Mouse (Mus musculus) right cerebral cortex, postnatal 10 days (tissue): ENCODE results near the gene Isx.

ENCODE experiments used
- DNase-seq, 2 experiments: peaks; one replicate each; pipeline ENCODE4 v3.0.0; 2021; ENCODE audit warnings: low spot score in 2 of 2

Isx gene

GRCm38 (mm10) chr8:74872940-74873339 lies at the start of gene Isx:
Gene Isx, plus strand, starts transcription at chr8:74873173.
- DNase-seq = no peak

GRCm38 (mm10) chr8:74827689-74828088 lies 45.3 kb upstream of the Isx start:
- peak in 1 of 2 experiments; percentile 30 for DNase-seq

DNA sequence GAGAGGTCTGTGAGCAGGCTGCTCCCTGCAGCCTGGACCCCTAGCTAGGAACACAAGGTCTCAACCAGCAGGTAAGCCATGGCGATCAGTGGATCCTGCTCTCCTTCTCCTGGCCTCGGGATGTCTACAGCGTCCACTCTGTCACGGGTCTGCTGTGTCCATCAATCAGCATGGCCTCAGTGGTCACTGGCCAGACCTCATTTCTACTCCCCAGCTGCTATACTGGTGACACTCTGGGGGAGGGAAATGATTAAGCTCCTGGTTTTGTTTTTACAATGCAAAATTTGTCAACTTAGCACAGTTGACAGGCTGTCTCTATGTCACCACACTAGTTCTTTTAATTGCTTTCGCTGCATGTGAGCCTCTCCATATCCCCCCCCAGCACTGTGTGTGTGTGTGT lies 41.7 kb upstream of the Isx start:
- no peak for DNase-seq

DNA sequence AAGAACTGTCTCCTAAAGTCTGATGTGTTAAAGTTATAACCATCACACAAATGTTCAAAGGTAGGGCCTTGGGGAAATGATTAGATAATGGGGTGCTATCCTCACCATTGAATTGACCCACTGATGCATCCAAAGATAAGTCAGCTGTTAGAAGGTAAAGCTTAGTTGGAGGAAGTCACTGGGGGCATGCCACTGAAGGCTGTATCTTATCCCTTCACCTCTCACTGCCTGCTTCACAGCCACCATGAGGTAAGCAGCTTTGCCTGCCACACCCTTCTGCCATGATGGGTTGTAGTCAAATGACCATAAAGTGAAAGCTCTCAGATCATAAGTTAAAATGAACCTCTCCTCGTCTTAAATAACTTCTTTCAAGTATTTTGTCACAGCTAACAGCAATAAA lies 38.7 kb upstream of the Isx start:
- DNase-seq = no peak

DNA sequence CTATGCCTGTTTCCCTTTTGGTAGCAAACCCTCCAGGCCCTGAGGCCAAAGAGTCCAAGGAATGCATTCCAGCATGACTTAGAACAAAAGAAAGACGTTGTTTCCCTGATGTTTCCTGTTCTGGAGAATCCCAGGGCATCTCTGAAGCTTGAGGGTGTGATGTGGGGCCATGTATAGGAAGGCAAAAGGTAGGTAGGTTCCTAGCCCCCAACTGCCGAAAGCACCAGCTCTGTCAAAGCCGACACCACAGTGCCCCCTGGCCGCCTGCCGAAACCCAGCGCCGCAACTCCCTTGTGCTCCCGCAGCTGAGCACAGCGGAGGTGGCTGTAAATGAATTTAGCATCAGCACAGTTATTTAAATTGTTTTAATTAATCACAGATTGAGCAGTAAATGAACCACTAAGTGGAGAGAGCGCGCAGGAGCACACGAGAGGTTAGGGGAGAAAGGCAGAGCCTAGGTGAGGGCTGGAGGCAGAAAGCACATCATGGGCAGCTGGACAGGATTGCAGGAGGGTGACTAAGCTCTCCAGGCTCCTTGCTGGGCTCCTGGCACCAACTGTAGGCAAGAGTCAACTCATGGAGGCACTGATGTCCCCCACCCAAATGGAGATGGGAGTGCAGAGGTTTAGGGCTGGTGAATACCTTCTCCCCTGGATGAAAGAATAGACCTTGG lies 25.5 kb upstream of the Isx start:
- peak; percentile 61 to 76 for DNase-seq

DNA sequence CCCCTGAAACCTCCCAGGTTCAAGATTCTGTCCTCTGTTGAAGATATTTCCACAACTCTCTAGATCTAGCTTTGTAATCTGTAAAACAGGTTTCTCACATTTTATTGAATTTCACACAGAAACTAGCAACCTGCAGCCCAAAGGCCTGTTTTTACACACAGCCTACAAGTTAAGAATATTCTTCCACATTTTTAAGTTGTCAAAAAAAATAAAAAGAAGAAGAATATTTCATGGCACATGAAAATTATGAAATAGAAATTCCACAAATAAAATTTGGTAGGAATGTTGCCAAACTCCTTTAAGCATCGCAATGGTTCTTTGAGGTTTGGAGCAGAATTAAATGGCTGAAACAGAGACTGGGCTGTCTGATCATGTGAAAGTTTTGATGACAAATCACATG lies 24.3 kb upstream of the Isx start:
- DNase-seq = no peak

- no peak for DNase-seq
Measured at GRCm38 (mm10) chr8:74850971-74851370, 22.0 kb upstream of the Isx start.

- no peak for DNase-seq
Measured at GRCm38 (mm10) chr8:74851837-74852236, 21.1 kb upstream of the Isx start.

GRCm38 (mm10) chr8:74853488-74853887 lies 19.5 kb upstream of the Isx start:
- DNase-seq = peak; percentile 70 to 80

DNA sequence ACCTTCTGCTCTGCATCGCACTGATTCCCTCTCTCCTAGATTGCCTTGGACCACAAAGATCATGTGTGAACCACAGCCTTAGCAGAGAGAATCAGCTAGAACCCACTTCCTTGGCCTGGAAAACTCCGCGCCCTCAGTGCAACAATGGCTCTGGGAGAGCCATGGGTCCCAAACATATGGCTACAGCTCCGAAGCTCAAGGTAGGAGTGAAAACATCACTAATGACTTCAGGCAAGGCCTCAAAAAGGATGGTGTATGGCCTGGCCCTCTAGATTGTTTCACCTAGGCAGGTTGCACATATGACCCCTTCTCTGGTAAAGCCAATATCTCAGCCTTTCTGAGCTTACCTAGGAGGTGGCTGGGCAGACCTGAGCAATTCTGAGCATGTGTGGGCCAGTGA lies 18.2 kb upstream of the Isx start:
- no peak for DNase-seq

DNA sequence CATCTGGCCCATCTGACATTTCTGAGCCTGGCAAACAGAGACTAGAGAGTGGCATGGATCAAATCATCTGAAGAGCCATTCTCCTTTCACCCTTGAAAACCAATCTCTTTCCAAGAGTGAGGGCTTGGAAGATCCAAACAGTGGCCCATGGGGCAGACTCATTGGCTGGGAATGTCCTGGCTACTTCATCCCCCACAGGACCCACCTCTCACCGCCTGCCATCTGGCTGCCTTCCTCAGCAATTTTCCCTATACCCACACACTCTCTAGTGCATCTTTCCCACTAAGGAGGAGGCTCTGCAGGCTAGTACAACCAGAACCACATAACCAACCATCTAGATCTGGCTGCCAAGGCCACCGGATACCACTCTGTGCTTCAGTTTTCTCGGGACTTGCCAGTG lies 17.6 kb upstream of the Isx start:
- DNase-seq = no peak

DNA sequence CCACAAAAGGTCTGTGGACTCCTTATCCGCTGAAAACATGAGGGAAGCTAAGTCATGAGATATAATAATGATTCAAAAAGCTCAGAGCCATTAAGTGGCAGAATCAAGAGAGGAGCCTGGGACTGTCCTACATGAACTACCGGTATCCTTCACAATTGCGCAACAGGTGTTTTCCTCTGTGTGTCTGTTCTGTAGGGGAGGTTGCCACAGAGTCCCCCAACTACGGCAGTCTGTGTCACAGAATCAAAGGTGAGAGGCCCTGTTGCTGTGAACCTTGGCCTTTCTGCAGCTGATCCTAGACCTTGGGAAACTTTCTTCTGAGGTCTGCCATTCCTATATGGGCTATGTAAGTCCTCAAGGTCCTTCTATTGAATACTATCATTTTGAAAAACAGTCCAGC lies 13.7 kb upstream of the Isx start:
- DNase-seq = no peak

DNA sequence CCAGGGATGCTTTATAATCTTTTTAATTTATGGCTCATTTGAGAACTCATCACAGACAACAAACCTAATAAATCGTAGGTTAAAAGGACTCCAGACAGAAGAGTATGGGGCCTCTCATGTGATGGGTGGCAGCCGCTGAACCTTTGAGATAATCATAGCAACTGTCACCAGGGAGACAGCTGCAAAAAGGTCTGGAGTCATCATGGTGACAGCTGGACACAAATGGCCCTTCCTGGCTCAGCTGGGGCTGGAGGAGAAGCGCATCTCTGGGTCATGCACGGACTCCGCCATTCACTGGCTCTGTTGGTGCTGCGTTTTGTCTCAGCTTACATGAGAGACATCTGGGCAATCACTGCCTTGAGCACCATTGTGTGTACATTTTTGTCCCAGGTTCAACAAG lies 12.5 kb upstream of the Isx start:
- no peak for DNase-seq

DNA sequence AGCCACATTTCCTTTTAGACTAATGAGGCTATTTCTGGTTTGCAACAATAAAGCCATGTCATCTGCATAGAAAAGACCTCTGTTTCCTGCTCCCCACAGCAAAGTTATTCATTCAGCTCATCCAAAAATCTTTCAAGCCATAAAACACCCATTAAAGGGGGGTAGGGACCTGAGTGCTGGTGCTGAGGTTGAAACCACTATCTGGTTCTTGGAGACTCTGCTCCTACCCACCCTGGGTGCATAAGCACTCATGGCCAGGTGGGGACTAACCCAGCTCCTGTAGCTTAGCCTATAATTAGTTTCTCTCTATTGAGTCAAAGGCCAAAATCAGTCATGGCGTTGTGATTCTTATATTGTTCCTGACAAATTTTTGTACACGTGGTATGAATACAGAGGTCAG lies 10.4 kb upstream of the Isx start:
- no peak for DNase-seq

- DNase-seq = no peak
Measured at GRCm38 (mm10) chr8:74870346-74870949, 2.5 kb upstream of the Isx start.

GRCm38 (mm10) chr8:74871686-74872085 lies 1.3 kb upstream of the Isx start:
- DNase-seq = no peak

DNA sequence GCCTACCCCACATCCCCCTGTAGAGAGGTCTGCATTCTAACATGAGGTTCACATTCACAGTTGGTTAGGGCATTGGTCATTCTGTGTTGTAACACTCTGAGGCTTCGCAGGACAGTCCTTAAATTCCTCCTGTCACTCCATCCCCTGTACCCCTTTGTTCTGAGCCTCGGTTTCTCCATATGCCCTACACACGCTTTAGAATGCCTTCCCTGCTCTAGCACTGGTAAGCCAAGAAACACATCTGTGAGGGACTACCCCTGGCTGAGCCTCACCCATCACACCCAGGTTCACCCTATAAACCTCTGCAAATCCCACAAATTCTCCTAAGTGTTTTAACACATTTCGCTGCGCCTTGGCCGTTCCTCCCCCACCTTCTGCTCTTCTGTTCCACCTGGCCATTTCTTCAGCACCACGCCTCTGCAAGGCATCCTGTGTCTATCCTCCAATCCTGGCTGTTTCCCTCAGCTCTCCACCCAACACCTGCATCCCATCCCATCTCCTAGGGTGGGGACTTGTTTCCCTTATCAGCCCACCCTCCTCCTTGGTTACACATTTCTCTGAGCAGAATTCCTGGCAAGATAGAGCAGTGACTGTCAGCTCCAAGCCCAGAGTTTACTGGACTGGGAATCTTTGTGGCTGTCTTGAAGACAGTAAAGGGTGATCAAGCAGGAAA lies 686 bp upstream of the Isx start:
- no peak for DNase-seq

- DNase-seq = no peak
Measured at GRCm38 (mm10) chr8:74874565-74874964, 1.6 kb downstream of the Isx start.

DNA sequence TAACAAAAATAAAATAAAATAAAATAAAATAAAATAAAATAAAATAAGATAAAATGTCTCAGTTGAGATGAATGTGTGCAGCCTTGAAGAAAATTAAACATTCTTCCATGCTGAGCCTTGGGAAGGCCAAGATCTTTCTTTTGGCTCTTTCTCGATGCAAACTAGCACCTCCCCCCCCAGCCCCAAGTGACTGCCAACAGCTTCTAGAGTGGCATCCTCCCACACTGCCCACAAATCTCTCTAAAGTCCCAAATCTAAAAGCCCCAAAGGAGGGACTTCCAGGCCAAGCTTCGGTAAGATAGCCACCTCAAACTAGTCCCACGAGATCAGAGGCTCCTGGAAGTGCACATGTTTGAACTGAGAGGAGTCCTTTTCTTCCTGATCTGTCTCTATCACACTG lies 5.7 kb downstream of the Isx start:
- DNase-seq = no peak

DNA sequence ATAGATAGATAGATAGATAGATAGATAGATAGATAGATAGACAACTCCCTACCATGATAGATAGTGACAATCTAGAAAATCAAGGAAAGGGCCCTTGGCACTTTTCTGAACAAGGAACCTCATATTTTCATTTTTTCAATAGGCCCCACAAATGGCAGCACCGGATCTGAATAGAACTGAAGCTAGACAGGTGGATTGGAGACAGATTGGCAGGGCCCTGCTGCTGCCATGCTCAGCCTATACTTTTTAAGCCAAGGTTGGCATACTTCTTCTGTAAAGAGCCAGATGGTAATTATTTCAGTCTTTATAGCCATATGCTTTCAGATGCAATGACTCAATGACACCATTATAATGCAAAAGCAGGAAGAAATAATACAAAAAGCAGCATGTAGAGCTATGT lies 15.8 kb downstream of the Isx start:
- DNase-seq = no peak

DNA sequence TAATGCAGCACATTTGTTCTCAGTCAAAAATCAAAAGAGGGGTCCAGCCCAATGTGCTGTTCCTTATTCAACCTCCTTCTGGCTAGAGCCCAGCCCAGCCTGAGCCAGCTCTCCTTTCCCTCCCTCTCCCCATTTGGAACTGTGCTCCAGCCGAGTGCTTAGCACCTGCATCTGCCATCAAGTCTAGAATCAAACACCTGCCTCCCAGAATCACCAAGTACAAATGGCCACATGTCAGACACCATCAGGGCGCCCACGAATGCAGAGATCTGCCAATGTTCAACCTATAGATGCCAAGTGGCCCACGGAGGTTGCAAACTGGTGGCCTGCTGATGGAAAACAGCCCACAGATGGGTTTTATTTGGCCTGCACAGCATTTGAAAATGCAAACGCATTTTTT lies 18.1 kb downstream of the Isx start:
- peak; percentile 33 to 34 for DNase-seq

GRCm38 (mm10) chr8:74896302-74896701 lies 23.3 kb downstream of the Isx start:
- DNase-seq = no peak

DNA sequence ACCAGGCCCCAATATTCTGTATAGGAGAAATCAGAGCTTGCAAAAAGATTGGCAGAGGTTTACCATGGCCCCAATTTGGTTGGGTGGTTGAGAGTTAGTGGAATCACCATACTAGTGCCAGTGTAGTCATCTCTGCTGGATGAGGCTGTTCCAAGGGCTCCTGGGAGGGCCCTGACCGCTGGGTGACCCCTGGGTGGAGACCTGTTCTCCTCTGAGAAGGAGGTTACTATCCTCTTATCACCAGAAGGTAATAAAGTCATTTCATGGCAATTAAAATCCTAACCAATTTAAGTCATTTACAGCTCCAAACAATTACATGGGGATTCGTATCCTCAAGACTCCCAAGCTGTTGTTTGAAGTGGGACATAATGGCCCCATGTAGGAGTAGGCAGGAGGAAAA lies 24.3 kb downstream of the Isx start:
- DNase-seq = no peak
